Mouse (Mus musculus) thymus, adult 2 months (tissue): ENCODE results near the gene Ccdc183. TPM values are rescaled to one million over a fixed set of nuclear protein-coding genes. Genes with fewer than 3 reads are reported as not detected.

Experiments used
- DNase-seq: peaks from one replicate; pipeline ENCODE4 v3.0.0; 2021
- H3K27ac ChIP-seq: fragments of 200-500 bp; 2 replicates; pipeline ENCODE4 v1.5.1; 2012; ENCODE audit warnings: low read length, control low read depth; ENCODE audit not compliant: control insufficient read depth, insufficient read depth
- H3K27me3 ChIP-seq: fragments of 200-500 bp; 2 replicates; pipeline ENCODE4 v1.6.1; 2012; ENCODE audit warnings: mild to moderate bottlenecking, low read length, moderate library complexity, mixed read lengths; ENCODE audit not compliant: control insufficient read depth, insufficient read depth
- H3K36me3 ChIP-seq: fragments of 200-500 bp; 2 replicates; pipeline ENCODE4 v1.6.1; 2012; ENCODE audit warnings: mild to moderate bottlenecking, low read length, moderate library complexity; ENCODE audit not compliant: control insufficient read depth, insufficient read depth
- H3K4me1 ChIP-seq: fragments of 200-500 bp; replicated peaks from 2 replicates; pipeline ENCODE4 v1.6.1; 2012; ENCODE audit warnings: low read length; ENCODE audit not compliant: control insufficient read depth, insufficient read depth
- H3K4me3 ChIP-seq: fragments of 200-500 bp; 2 replicates; pipeline ENCODE4 v1.5.1; 2012; ENCODE audit warnings: mild to moderate bottlenecking, low read length, control low read depth, moderate library complexity; ENCODE audit not compliant: control insufficient read depth, insufficient read depth
- CTCF ChIP-seq: fragments of 200-500 bp; IDR thresholded peaks from 2 replicates; pipeline ENCODE4 v1.5.1; 2012; ENCODE audit warnings: mild to moderate bottlenecking, control low read depth, low read length, moderate library complexity, borderline replicate concordance; ENCODE audit not compliant: control insufficient read depth, poor library complexity, insufficient read depth; ENCODE audit errors: extremely low read depth
- POLR2A ChIP-seq: fragments of 200-500 bp; IDR thresholded peaks from 2 replicates; pipeline ENCODE4 v1.6.1; 2012; ENCODE audit warnings: mild to moderate bottlenecking, low read length, control low read depth, moderate library complexity; ENCODE audit not compliant: control insufficient read depth, poor library complexity, insufficient read depth; ENCODE audit errors: extremely low read depth
- WGBS: fragments of 180-500 bp; shearing (Covaris S2); methylation state at CpG from one replicate; pipeline ENCODE4 v1.1.7; 2018; 5-methylcytosine and 5-hydroxymethylcytosine counted together
- polyA plus RNA-seq: library from polyadenylated mRNA; depleted of rRNA; stranded (reverse); fragments of >200 nt; gene quantifications from 2 replicates; pipeline ENCODE4 v1.2.3, GENCODE M21; 2012

Gene Ccdc183
- polyA plus RNA-seq, 1 experiment = not detected

DNA sequence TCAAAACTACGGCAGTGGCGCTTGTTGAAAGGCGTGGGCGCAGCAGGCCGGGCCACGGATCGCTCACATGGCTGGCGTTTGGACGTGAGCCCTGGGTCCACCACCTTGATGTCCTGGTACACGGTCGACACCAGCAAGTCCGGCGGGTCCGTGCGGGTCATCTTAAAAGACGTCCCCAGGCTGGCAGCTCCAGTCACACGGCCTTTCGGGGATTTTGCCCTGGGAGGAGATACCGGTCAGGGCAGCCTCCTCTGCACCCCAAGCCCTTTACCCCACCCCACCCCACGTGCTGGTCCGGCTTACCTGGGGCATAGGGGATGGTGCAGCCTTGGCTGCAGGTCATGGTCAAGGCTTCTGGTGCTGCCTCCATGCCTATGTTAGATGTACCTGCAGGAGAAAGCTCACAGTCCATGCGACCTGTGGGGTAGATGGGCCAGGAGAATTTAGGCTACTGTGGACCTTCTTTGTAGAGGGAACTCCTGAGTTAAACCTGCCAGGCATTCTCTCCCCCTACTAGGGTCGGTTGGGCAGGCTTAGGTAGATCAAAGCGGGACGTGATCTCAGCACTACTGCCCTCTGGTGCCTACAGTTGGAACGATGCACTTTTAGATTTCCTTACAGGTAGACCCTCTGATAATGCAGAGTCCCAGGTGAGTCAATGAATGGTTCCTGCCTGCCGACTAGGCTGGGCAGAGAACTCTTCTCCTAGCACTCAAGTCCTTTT lies 37.6 kb downstream of the Ccdc183 start:
- Histone ChIP-seq H3K27me3 (peaks cover 29% of the 10 kb centered on the region), H3K4me1 (peaks cover 51% of the 10 kb centered on the region), H3K4me3 (no peak overlapping the region), H3K27ac (no peak overlapping the region), H3K36me3 (no peaks in the 10 kb centered on the region; the same call in 1 of the 2 replicates)
- no peak for TF ChIP-seq POLR2A
- no peak for TF ChIP-seq CTCF
- DNase-seq = peak; percentile 77
- WGBS = 7% methylated on average over 27 of the region's 27 CpGs

GRCm38 (mm10) chr2:25578796-25579736 lies 38.4 kb downstream of the Ccdc183 start:
- H3K4me1 ChIP-seq = peaks cover 54% of the 10 kb centered on the region

GRCm38 (mm10) chr2:25577951-25578795 lies 39.3 kb downstream of the Ccdc183 start:
- TF ChIP-seq CTCF = no peak
- TF ChIP-seq POLR2A = 0 out of 2 replicates have a peak, but pooled peaks have one; percentile 15
- whole genome bisulfite sequencing = 11% methylated on average over 75 of the region's 75 CpGs
- Histone ChIP-seq H3K27me3 (peaks cover 29% of the 10 kb centered on the region), H3K4me3 (no peak overlapping the region), H3K27ac (no peak overlapping the region), H3K36me3 (no peaks in the 10 kb centered on the region), H3K4me1 (peaks cover 58% of the 10 kb centered on the region)
- DNase-seq = no peak

More at GRCm38 (mm10) chr2:25578796-25579736, 38.4 kb downstream of the Ccdc183 start:
- Histone ChIP-seq H3K27ac (no peak overlapping the region), H3K27me3 (peaks cover 29% of the 10 kb centered on the region), H3K4me3 (no peak overlapping the region), H3K36me3 (no peaks in the 10 kb centered on the region; the same call in 1 of the 2 replicates)
- 8% methylated on average over 77 of the region's 77 CpGs for WGBS
- TF ChIP-seq CTCF (no peak), POLR2A (no peak)
- no peak for DNase-seq

DNA sequence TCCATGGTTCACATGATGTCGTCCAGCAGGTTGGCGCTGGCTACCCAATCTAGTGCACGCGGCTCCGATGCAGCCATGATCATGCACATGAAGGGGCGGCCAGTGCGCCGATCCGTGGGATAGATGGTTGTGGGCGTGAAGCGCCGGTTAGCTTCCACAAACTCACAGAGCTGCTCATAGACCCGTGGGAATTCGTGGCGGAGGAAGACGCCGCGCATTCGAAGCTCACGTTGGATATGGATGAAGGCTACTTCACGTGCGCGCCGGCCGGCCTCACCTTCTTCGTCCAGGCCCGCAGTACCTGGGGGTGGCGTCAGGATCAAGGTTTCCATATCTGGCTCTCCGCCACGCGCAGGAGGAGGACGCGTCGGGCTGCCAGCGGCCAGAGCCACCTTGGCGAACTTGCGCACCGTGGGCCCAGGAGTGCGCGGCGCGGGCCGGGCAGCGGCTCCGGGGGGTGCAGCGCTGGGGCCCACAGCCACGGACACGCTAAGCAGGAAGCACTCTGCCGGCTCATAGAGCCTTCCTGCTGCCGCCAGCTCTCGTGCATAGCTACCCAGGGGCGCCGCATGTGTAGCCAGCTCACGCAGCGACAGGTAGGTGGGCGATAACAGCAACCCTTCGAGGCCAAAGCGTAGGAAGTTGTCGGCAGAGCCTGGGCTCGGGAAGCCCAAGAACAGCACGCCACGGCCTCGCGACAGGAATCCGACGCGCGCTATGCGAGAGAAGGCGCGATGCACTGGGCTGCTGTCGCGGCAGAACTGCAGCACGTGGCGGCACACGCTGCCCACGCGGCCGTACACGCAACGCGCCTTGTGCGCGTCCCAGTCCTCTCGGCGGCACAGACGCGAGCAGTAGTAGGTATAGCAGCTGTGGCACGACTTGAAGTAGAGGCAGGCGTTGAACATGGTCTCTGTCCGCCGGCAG lies 40.2 kb downstream of the Ccdc183 start:
- H3K27me3 ChIP-seq = peaks cover 29% of the 10 kb centered on the region
- peaks cover 58% of the 10 kb centered on the region for H3K4me1 ChIP-seq

GRCm38 (mm10) chr2:25576028-25576850 lies 41.2 kb downstream of the Ccdc183 start:
- Histone ChIP-seq H3K27me3 (peaks cover 29% of the 10 kb centered on the region), H3K4me1 (peaks cover 52% of the 10 kb centered on the region), H3K4me3 (no peak overlapping the region), H3K36me3 (no peaks in the 10 kb centered on the region), H3K27ac (no peak overlapping the region)
- TF ChIP-seq POLR2A (no peak), CTCF (no peak)
- 95% methylated on average over 16 of the region's 16 CpGs for WGBS
- DNase-seq = no peak

More for the DNA sequence above, 40.2 kb downstream of the Ccdc183 start:
- peak overlapping the region; percentile 2; the same call in 1 of the 2 replicates for H3K4me3 ChIP-seq
- no peak for DNase-seq
- TF ChIP-seq CTCF (no peak), POLR2A (no peak)
- no peak overlapping the region for H3K27ac ChIP-seq
- no peaks in the 10 kb centered on the region for H3K36me3 ChIP-seq
- WGBS = 36% methylated on average over 92 of the region's 92 CpGs
